Mouse (Mus musculus): ENCODE data around the gene Myt1. TPM values are rescaled to one million over a fixed set of nuclear protein-coding genes. Genes with fewer than 3 reads are reported as not detected.

Myt1 gene
- total RNA-seq, 2 experiments from 2014 or later: 32.3 to 34.0 TPM

GRCm38 (mm10) chr2:181795641-181796130 lies 32.6 kb downstream of the Myt1 start:
- peak in 1 of 2 experiments; percentile 29 for DNase-seq (ENCODE audit: low spot score in 2 of 2)
- no peak overlapping the region for H3K27ac ChIP-seq
- no peak for TF ChIP-seq CTCF (conservative IDR thresholded peaks at IDR 0.05)
- H3K4me3 ChIP-seq: no peak overlapping the region

- H3K4me3 ChIP-seq: no peak overlapping the region
- no peak for TF ChIP-seq CTCF (conservative IDR thresholded peaks at IDR 0.05)
- no peak overlapping the region for H3K27ac ChIP-seq
- DNase-seq (ENCODE audit: low spot score in 2 of 2): no peak
Measured at GRCm38 (mm10) chr2:181797672-181798071, 34.5 kb downstream of the Myt1 start.

GRCm38 (mm10) chr2:181829032-181829650 lies 66.0 kb downstream of the Myt1 start:
- no peak for TF ChIP-seq CTCF (conservative IDR thresholded peaks at IDR 0.05)
- H3K4me3 ChIP-seq: no peak overlapping the region
- DNase-seq (ENCODE audit: low spot score in 2 of 2): no peak
- H3K27ac ChIP-seq: no peak overlapping the region

- no peak for TF ChIP-seq CTCF (conservative IDR thresholded peaks at IDR 0.05)
- H3K27ac ChIP-seq: no peak overlapping the region
- no peak overlapping the region for H3K4me3 ChIP-seq
- no peak for DNase-seq (ENCODE audit: low spot score in 2 of 2)
Measured at GRCm38 (mm10) chr2:181832745-181833144, 69.6 kb downstream of the Myt1 start.

GRCm38 (mm10) chr2:181837372-181838292 lies 74.5 kb downstream of the Myt1 start, which contains the start of gene Pcmtd2:
Gene Pcmtd2, plus strand, starts transcription at chr2:181837854.
- DNase-seq (ENCODE audit: low spot score in 2 of 2): peak; percentile 91 to 92
- peak within 1 kb of the TSS; percentile 97 for H3K27ac ChIP-seq
- no peak for TF ChIP-seq CTCF (conservative IDR thresholded peaks at IDR 0.05)
- peak within 1 kb of the TSS; percentile 91 for H3K4me3 ChIP-seq

GRCm38 (mm10) chr2:181838293-181838680 lies 75.2 kb downstream of the Myt1 start:
- DNase-seq (ENCODE audit: low spot score in 2 of 2): peak in 1 of 2 experiments; percentile 18
- TF ChIP-seq CTCF (conservative IDR thresholded peaks at IDR 0.05): no peak
- Histone ChIP-seq H3K27ac (peak overlapping the region; percentile 97), H3K4me3 (peak overlapping the region; percentile 91)

- no peak for DNase-seq (ENCODE audit: low spot score in 2 of 2)
- no peak overlapping the region for H3K27ac ChIP-seq
- no peak for TF ChIP-seq CTCF (conservative IDR thresholded peaks at IDR 0.05)
- H3K4me3 ChIP-seq: no peak overlapping the region
Measured at GRCm38 (mm10) chr2:181845709-181846394, 82.7 kb downstream of the Myt1 start.

GRCm38 (mm10) chr2:181863791-181864535 lies 100.8 kb downstream of the Myt1 start, which contains the start of gene Polr3k:
Gene Polr3k, plus strand, starts transcription at chr2:181864337.
- Histone ChIP-seq H3K27ac (peak within 1 kb of the TSS; percentile 93), H3K4me3 (peak within 1 kb of the TSS; percentile 92)
- TF ChIP-seq CTCF (conservative IDR thresholded peaks at IDR 0.05): no peak
- DNase-seq (ENCODE audit: low spot score in 2 of 2): peak; percentile 93 to 97

- peak overlapping the region; percentile 92 for H3K4me3 ChIP-seq
- DNase-seq (ENCODE audit: low spot score in 2 of 2): no peak
- TF ChIP-seq CTCF (conservative IDR thresholded peaks at IDR 0.05): no peak
- H3K27ac ChIP-seq: peak overlapping the region; percentile 86
Measured at GRCm38 (mm10) chr2:181864536-181864860, 101.4 kb downstream of the Myt1 start.

- peak; percentile 72 to 80 for DNase-seq (ENCODE audit: low spot score in 2 of 2)
- TF ChIP-seq CTCF (conservative IDR thresholded peaks at IDR 0.05): peak; percentile 92
- H3K4me3 ChIP-seq: no peak overlapping the region
- H3K27ac ChIP-seq: no peak overlapping the region
Measured at GRCm38 (mm10) chr2:181866931-181867330, 103.8 kb downstream of the Myt1 start.

- Histone ChIP-seq H3K4me3 (no peak overlapping the region), H3K27ac (no peak overlapping the region)
- no peak for DNase-seq (ENCODE audit: low spot score in 2 of 2)
- no peak for TF ChIP-seq CTCF (conservative IDR thresholded peaks at IDR 0.05)
Measured at GRCm38 (mm10) chr2:181871039-181871438, 107.9 kb downstream of the Myt1 start.

Other genes with a start within 250 kb of the Myt1 start
- gene Dnajc5, start 242.8 kb upstream of the Myt1 start, total RNA-seq (2021): 100 to 1,000 TPM; 259 to 279 TPM
- gene Uckl1, start 178.4 kb upstream of the Myt1 start, total RNA-seq (2021): 10 to 100 TPM; 68.2 to 73.8 TPM
- 10 to 100 TPM; 57.2 to 57.3 TPM for gene Prpf6, start 171.5 kb upstream of the Myt1 start, total RNA-seq (2021)
- 100 to 1,000 TPM; 102 to 103 TPM for gene Zfp512b, start 170.5 kb upstream of the Myt1 start, total RNA-seq (2021)
- 10 to 100 TPM; 11.9 to 12.2 TPM for gene Samd10, start 164.1 kb upstream of the Myt1 start, total RNA-seq (2021)
- 1 to 10 TPM in 1 of 2 experiments, under 1 TPM in 1; 0.83 to 1.4 TPM for gene Gm29797, start 106.3 kb upstream of the Myt1 start, total RNA-seq (2021)
- gene Sox18, start 91.7 kb upstream of the Myt1 start, total RNA-seq (2021): 10 to 100 TPM; 11.6 to 14.1 TPM
- 10 to 100 TPM; 54.7 to 60.0 TPM for gene Tcea2, start 83.0 kb upstream of the Myt1 start, total RNA-seq (2021)
- gene Rgs19, start 69.4 kb upstream of the Myt1 start, total RNA-seq (2021): 10 to 100 TPM; 41.8 to 43.4 TPM
- not detected for gene Lkaaear1, start 64.9 kb upstream of the Myt1 start, total RNA-seq (2021)
- gene Oprl1, start 48.3 kb upstream of the Myt1 start, total RNA-seq (2021): 10 to 100 TPM; 44.8 to 45.0 TPM
- gene Pcmtd2, start 74.5 kb downstream of the Myt1 start, total RNA-seq (2021): 10 to 100 TPM; 86.2 to 87.0 TPM
- gene Polr3k, start 101.0 kb downstream of the Myt1 start, total RNA-seq (2021): 10 to 100 TPM; 28.5 to 29.0 TPM
- gene Gm14496, start 227.8 kb downstream of the Myt1 start, total RNA-seq (2021): not detected

Measured in layer of hippocampus, adult 2 months (tissue).